Mouse (Mus musculus) ES-Bruce4 (cell line): Measurements from ENCODE around the gene Nek11.

Experiments used
- CTCF ChIP-seq: IDR thresholded peaks from one replicate; pipeline ENCODE4 v1.8.1; 2011; ENCODE audit warnings: low read depth, low read length
- EP300 ChIP-seq: IDR thresholded peaks from 2 replicates; pipeline ENCODE4 v1.6.1; 2011; ENCODE audit warnings: low read depth, low read length; ENCODE audit not compliant: insufficient read depth

DNA sequence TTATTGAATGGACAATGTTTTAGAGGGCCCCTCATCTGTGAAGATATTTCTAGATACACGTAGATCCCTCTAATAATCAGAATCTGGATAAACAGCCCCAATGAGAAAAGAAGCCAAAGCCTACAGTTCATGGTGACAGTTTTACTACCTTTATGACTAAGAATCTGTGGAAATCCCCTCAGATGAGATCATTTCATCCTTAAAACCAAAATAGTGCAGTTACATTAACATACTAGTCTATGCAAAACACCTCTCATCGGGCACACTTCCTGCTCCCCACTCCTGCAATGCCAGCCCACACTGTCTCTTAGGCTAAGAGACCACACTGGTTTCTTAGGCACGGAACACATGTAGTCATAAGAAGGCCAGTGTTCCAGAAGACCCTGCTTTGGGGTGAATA is 26.7 kb downstream of the Nek11 start:
- TF ChIP-seq CTCF (no peak), EP300 (no peak)
